Mouse (Mus musculus) bone marrow macrophage, adult 2 months (primary cell): ENCODE measurements around the gene Josd1.

ENCODE experiments used
- CTCF ChIP-seq: IDR thresholded peaks from 2 replicates; pipeline ENCODE4 v1.5.1; 2012; ENCODE audit warnings: low read depth, mild to moderate bottlenecking, low read length, moderate library complexity
- POLR2A ChIP-seq: IDR thresholded peaks from 2 replicates; pipeline ENCODE4 v1.6.1; 2012; ENCODE audit warnings: mild to moderate bottlenecking, low read depth, low read length, borderline replicate concordance

DNA sequence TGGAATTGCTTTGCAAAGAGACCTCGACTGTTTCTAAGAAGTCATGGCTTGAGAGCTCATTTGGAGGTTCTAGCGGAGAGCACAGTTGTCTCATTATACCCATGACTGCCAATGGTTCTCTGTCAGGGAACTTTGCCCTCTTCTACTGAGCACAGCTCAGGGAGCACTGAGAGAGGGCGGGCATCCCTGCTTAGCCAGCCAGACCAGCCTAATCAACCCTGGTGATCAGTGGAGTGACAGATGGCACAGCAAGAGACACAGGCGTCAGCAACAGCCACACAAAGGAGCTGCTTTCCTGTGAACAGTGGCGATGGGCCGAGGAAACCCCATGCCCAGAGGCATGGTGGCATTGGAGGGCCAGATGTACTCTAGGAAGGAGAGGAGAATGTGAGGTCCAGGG, 9.3 kb upstream of the Josd1 start:
- TF ChIP-seq CTCF (no peak), POLR2A (no peak)
